ENCODE assay signal across 8 mouse cellular contexts in genomic region chr6:136620361-136621139, GRCm38 (mm10). TPM values are rescaled to one million over a fixed set of nuclear protein-coding genes. Genes with fewer than 3 reads are reported as not detected.
DNase-seq lines count a peak whose midpoint lies in the region; ATAC-seq lines count a peak whose summit lies in the region.

No protein-coding gene starts in this region.

- peak; percentile 91 for DNase-seq in brain, adult 2 months (ENCODE audit: low read depth, low spot score)
- peak; percentile 60 for DNase-seq in liver, embryonic 11.5 days (ENCODE audit: low spot score)
- peak; percentile 92 for DNase-seq in testis, postnatal 10 days (ENCODE audit: low spot score)

- WGBS in heart, embryonic 12.5 days: 39% methylated on average over 17 of the region's 17 CpGs
- WGBS in kidney, embryonic 16.5 days: 51% methylated on average over 17 of the region's 17 CpGs
- WGBS in liver, embryonic 11.5 days: 41% methylated on average over 17 of the region's 17 CpGs
- WGBS in neural tube, embryonic 15.5 days: 52% methylated on average over 17 of the region's 17 CpGs

- no peak overlapping the region for H3K27ac ChIP-seq in heart, embryonic 12.5 days (ENCODE audit: poor library complexity, severe bottlenecking)
- no peak overlapping the region for H3K27ac ChIP-seq in kidney, embryonic 16.5 days (ENCODE audit: low read length)
- no peak overlapping the region for H3K27ac ChIP-seq in liver, embryonic 11.5 days (ENCODE audit: low read depth, low read length)
- H3K27ac ChIP-seq in neural tube, embryonic 15.5 days (replicated peaks): no peak overlapping the region

- H3K4me3 ChIP-seq in heart, embryonic 12.5 days: peak overlapping the region; percentile 3
- no peak overlapping the region for H3K4me3 ChIP-seq in kidney, embryonic 16.5 days (ENCODE audit: low read length)
- H3K4me3 ChIP-seq in liver, embryonic 11.5 days (ENCODE audit: low read depth, low read length): no peak overlapping the region
- H3K4me3 ChIP-seq in neural tube, embryonic 15.5 days (replicated peaks): no peak overlapping the region

- peaks cover 4% of the 10 kb centered on the region; the same call in 1 of the 2 replicates for H3K4me1 ChIP-seq in heart, embryonic 12.5 days (replicated peaks)
- no peaks in the 10 kb centered on the region for H3K4me1 ChIP-seq in kidney, embryonic 16.5 days (ENCODE audit: insufficient read depth, low read length)
- no peaks in the 10 kb centered on the region for H3K4me1 ChIP-seq in liver, embryonic 11.5 days (replicated peaks; ENCODE audit: control insufficient read depth, insufficient read depth, low read length)
- no peaks in the 10 kb centered on the region for H3K4me1 ChIP-seq in neural tube, embryonic 15.5 days

- H3K9ac ChIP-seq in heart, embryonic 12.5 days: no peak overlapping the region
- H3K9ac ChIP-seq in kidney, embryonic 16.5 days (replicated peaks; ENCODE audit: low read length): no peak overlapping the region
- no peak overlapping the region for H3K9ac ChIP-seq in liver, embryonic 11.5 days (ENCODE audit: low read depth, low read length)
- H3K9ac ChIP-seq in neural tube, embryonic 15.5 days (replicated peaks): no peak overlapping the region

- H3K4me2 ChIP-seq in heart, embryonic 12.5 days: peak overlapping the region; percentile 57
- H3K4me2 ChIP-seq in kidney, embryonic 16.5 days (replicated peaks; ENCODE audit: low read depth, low read length): peak overlapping the region; percentile 24; the same call in 1 of the 2 replicates
- peak overlapping the region; percentile 38; the same call in 1 of the 2 replicates for H3K4me2 ChIP-seq in liver, embryonic 11.5 days
- peak overlapping the region; percentile 17; the same call in 1 of the 2 replicates for H3K4me2 ChIP-seq in neural tube, embryonic 15.5 days

- 0 out of 2 replicates have a peak, but pooled peaks cover 2% of the 10 kb centered on the region for H3K9me3 ChIP-seq in heart, embryonic 12.5 days (replicated peaks)
- no peaks in the 10 kb centered on the region for H3K9me3 ChIP-seq in kidney, embryonic 16.5 days (ENCODE audit: low read length)
- H3K9me3 ChIP-seq in liver, embryonic 11.5 days (ENCODE audit: control insufficient read depth, low read length): no peaks in the 10 kb centered on the region
- H3K9me3 ChIP-seq in neural tube, embryonic 15.5 days (replicated peaks): no peaks in the 10 kb centered on the region

- peak; percentile 71 for ATAC-seq in CD4-positive, CD25-positive, alpha-beta regulatory T cell, adult 4 months
- peak; percentile 82 for ATAC-seq in erythroid progenitor cell, adult 5-6 weeks (replicated peaks; ENCODE audit: low FRiP score, poor library complexity, severe bottlenecking)
- no peak for ATAC-seq in heart, embryonic 12.5 days (ENCODE audit: insufficient number of reproducible peaks, low FRiP score)
- peak; percentile 73 for ATAC-seq in kidney, embryonic 16.5 days (ENCODE audit: low FRiP score, low TSS enrichment)
- 0 out of 2 replicates have a peak, but pooled peaks have one; percentile 45 for ATAC-seq in liver, embryonic 11.5 days (replicated peaks; ENCODE audit: low FRiP score)
- ATAC-seq in neural tube, embryonic 15.5 days (ENCODE audit: low FRiP score): peak; percentile 59

- no peaks in the 10 kb centered on the region for H3K27me3 ChIP-seq in heart, embryonic 12.5 days (replicated peaks)
- no peaks in the 10 kb centered on the region for H3K27me3 ChIP-seq in kidney, embryonic 16.5 days (ENCODE audit: insufficient read depth, low read length)
- no peaks in the 10 kb centered on the region for H3K27me3 ChIP-seq in liver, embryonic 11.5 days (replicated peaks; ENCODE audit: control insufficient read depth, insufficient read depth, low read length)
- no peaks in the 10 kb centered on the region for H3K27me3 ChIP-seq in neural tube, embryonic 15.5 days (replicated peaks)

- no peaks in the 10 kb centered on the region for H3K36me3 ChIP-seq in heart, embryonic 12.5 days
- no peaks in the 10 kb centered on the region for H3K36me3 ChIP-seq in kidney, embryonic 16.5 days (ENCODE audit: insufficient read depth, low read length)
- H3K36me3 ChIP-seq in liver, embryonic 11.5 days (ENCODE audit: control insufficient read depth, insufficient read depth, low read length): no peaks in the 10 kb centered on the region
- no peaks in the 10 kb centered on the region for H3K36me3 ChIP-seq in neural tube, embryonic 15.5 days

RNA-seq across cellular contexts. Expression of gene Plbd1, which starts 41.2 kb away (rescaled TPM):
- polyA plus RNA-seq in CD4-positive, CD25-positive, alpha-beta regulatory T cell, adult 4 months (2017; shearing (Covaris generic)): 1 to 10 TPM; 1.2 to 1.4 TPM
- 31.0 and 37.7 TPM in 2 replicates for total RNA-seq in erythroid progenitor cell, adult 5-6 weeks (2015; ENCODE audit: low replicate concordance)
- 17.2 and 24.4 TPM in 2 replicates for total RNA-seq in erythroid progenitor cell, adult 5-6 weeks (2017; ENCODE audit: low replicate concordance)
- 6.0 and 6.1 TPM in 2 replicates for polyA plus RNA-seq in heart, embryonic 12.5 days (2016; fragmentation: Nextera tagmentation; extraction: Ambion mirVana)
- 5.3 and 5.7 TPM in 2 replicates for polyA plus RNA-seq in kidney, embryonic 16.5 days (2015; fragmentation: Nextera tagmentation; extraction: Ambion mirVana)
- 0.86 and 1.2 TPM in 2 replicates for polyA plus RNA-seq in liver, embryonic 11.5 days (2014; fragmentation: Nextera tagmentation; extraction: Ambion mirVana)
- polyA plus RNA-seq in neural tube, embryonic 15.5 days (2015; fragmentation: Nextera tagmentation; extraction: Ambion mirVana): 0.72 and 3.1 TPM in 2 replicates
